Mouse (Mus musculus) liver, adult 2 months (tissue): Measurements from ENCODE around the gene Galns.

Source experiments
- CTCF ChIP-seq: fragments of 200-500 bp; IDR thresholded peaks from 2 replicates; pipeline ENCODE4 v1.5.1; 2011; ENCODE audit warnings: low read depth, low read length, control low read depth
- POLR2A ChIP-seq: fragments of 200-500 bp; IDR thresholded peaks from 2 replicates; pipeline ENCODE4 v1.6.1; 2011; ENCODE audit warnings: low read length, control low read depth; ENCODE audit not compliant: insufficient read depth; ENCODE audit errors: extremely low read depth

DNA sequence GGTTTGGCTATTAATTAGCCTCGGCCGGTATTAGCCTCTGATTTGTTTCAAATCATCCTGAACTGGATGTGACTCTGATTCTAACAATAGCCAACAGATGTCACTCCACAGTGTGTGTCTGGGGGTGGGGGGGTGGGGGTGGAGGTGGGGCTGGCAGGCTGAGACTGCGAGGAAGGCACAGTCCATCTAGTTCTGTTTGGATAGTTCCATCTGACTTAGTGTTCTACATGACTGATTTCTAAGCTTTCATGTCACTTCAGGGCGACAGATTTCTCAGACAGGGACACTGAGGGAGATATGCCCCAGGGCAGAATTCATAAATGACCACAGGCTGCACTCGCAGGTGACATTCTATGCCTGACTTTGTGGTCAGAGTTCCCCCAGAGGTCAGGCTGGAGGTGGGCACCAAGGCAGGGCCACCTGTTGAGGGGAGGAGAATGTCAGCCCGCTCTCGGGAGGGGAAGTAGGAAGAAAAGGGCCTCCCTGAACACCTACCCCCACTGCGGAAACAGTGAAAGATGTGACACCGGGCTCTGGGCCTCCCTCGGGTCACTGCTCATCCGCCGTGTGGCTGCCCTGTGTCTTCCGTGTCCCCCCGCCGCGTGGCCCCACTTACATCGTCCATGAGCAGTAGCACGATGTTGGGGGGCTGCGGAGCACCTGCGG, 518 bp downstream of the Galns start:
- TF ChIP-seq CTCF, result no peak
- no peak for TF ChIP-seq POLR2A
